Mouse (Mus musculus): ENCODE data around the gene Itga3. TPM values are rescaled to one million over a fixed set of nuclear protein-coding genes. Genes with fewer than 3 reads are reported as not detected.
A peak's percentile ranks its signal among the peaks of the same experiment; 100 is the strongest.

Itga3 gene
- polyA plus RNA-seq, 1 experiment from 2014 or later: 16.9 TPM

GRCm38 (mm10) chr11:95040491-95041138 is 36.0 kb downstream of the Itga3 start:
- peak overlapping the region; percentile 22 for H3K27ac ChIP-seq
- peaks cover 3% of the 10 kb centered on the region; the same call in 1 of the 2 replicates for H3K36me3 ChIP-seq (replicated peaks; ENCODE audit: control insufficient read depth, insufficient read depth)
- peak overlapping the region; percentile 71 for H3K4me2 ChIP-seq (replicated peaks)
- H3K4me1 ChIP-seq (replicated peaks; ENCODE audit: control insufficient read depth, insufficient read depth, low read length): peaks cover 14% of the 10 kb centered on the region; the same call in 1 of the 2 replicates
- peak overlapping the region; percentile 53 for H3K9ac ChIP-seq
- H3K9me3 ChIP-seq (ENCODE audit: control insufficient read depth, low read length): no peaks in the 10 kb centered on the region
- H3K27me3 ChIP-seq (ENCODE audit: control insufficient read depth, insufficient read depth, low read length): no peaks in the 10 kb centered on the region
- H3K4me3 ChIP-seq (replicated peaks; ENCODE audit: low read length): peak overlapping the region; percentile 48
- ATAC-seq (ENCODE audit: low FRiP score) (peak; percentile 15; the same call in 1 of the 2 replicates), DNase-seq (ENCODE audit: low spot score) (peak; percentile 48)
- 2% methylated on average over 20 of the region's 20 CpGs for WGBS

GRCm38 (mm10) chr11:95039766-95040165 is 36.8 kb downstream of the Itga3 start:
- Histone ChIP-seq H3K4me2 (replicated peaks) (peak overlapping the region; percentile 71), H3K4me1 (replicated peaks; ENCODE audit: control insufficient read depth, insufficient read depth, low read length) (peaks cover 14% of the 10 kb centered on the region; the same call in 1 of the 2 replicates), H3K27me3 (ENCODE audit: control insufficient read depth, insufficient read depth, low read length) (no peaks in the 10 kb centered on the region), H3K4me3 (replicated peaks; ENCODE audit: low read length) (peak overlapping the region; percentile 48; the same call in 1 of the 2 replicates), H3K27ac (no peak overlapping the region), H3K36me3 (replicated peaks; ENCODE audit: control insufficient read depth, insufficient read depth) (peaks cover 2% of the 10 kb centered on the region; the same call in 1 of the 2 replicates), H3K9ac (no peak overlapping the region), H3K9me3 (ENCODE audit: control insufficient read depth, low read length) (no peaks in the 10 kb centered on the region)
- no peak for DNase-seq (ENCODE audit: low spot score)
- 82% methylated on average over 4 of the region's 4 CpGs for WGBS
- no peak for ATAC-seq (ENCODE audit: low FRiP score)

- peaks cover 14% of the 10 kb centered on the region; the same call in 1 of the 2 replicates for H3K4me1 ChIP-seq (replicated peaks; ENCODE audit: control insufficient read depth, insufficient read depth, low read length)
- H3K36me3 ChIP-seq (replicated peaks; ENCODE audit: control insufficient read depth, insufficient read depth): no peaks in the 10 kb centered on the region; the same call in 1 of the 2 replicates
- no peaks in the 10 kb centered on the region for H3K27me3 ChIP-seq (ENCODE audit: control insufficient read depth, insufficient read depth, low read length)
- H3K4me2 ChIP-seq (replicated peaks): no peak overlapping the region
- no peaks in the 10 kb centered on the region for H3K9me3 ChIP-seq (ENCODE audit: control insufficient read depth, low read length)
- H3K27ac ChIP-seq: no peak overlapping the region
- H3K9ac ChIP-seq: no peak overlapping the region
- ATAC-seq (ENCODE audit: low FRiP score): no peak
- 80% methylated on average over 13 of the region's 13 CpGs for WGBS
- no peak overlapping the region for H3K4me3 ChIP-seq (replicated peaks; ENCODE audit: low read length)
- DNase-seq (ENCODE audit: low spot score): no peak
These were observed 37.6 kb downstream of the Itga3 start for GRCm38 (mm10) chr11:95038818-95039655.

GRCm38 (mm10) chr11:95038156-95038817 is 38.3 kb downstream of the Itga3 start:
- Histone ChIP-seq H3K9ac (no peak overlapping the region), H3K36me3 (replicated peaks; ENCODE audit: control insufficient read depth, insufficient read depth) (no peaks in the 10 kb centered on the region; the same call in 1 of the 2 replicates), H3K4me2 (replicated peaks) (no peak overlapping the region), H3K27ac (no peak overlapping the region), H3K9me3 (ENCODE audit: control insufficient read depth, low read length) (no peaks in the 10 kb centered on the region), H3K27me3 (ENCODE audit: control insufficient read depth, insufficient read depth, low read length) (no peaks in the 10 kb centered on the region), H3K4me3 (replicated peaks; ENCODE audit: low read length) (no peak overlapping the region), H3K4me1 (replicated peaks; ENCODE audit: control insufficient read depth, insufficient read depth, low read length) (peaks cover 14% of the 10 kb centered on the region; the same call in 1 of the 2 replicates)
- no peak for DNase-seq (ENCODE audit: low spot score)
- WGBS: 75% methylated on average over 14 of the region's 14 CpGs
- ATAC-seq (ENCODE audit: low FRiP score): no peak

GRCm38 (mm10) chr11:95037306-95037705 is 39.3 kb downstream of the Itga3 start:
- H3K9ac ChIP-seq: no peak overlapping the region
- 50% methylated on average over 6 of the region's 6 CpGs for WGBS
- no peak for DNase-seq (ENCODE audit: low spot score)

GRCm38 (mm10) chr11:95036521-95036920 is 40.1 kb downstream of the Itga3 start:
- no peak overlapping the region for H3K4me2 ChIP-seq (replicated peaks)
- H3K4me3 ChIP-seq (replicated peaks; ENCODE audit: low read length): no peak overlapping the region
- WGBS: 94% methylated on average over 5 of the region's 5 CpGs
- H3K27me3 ChIP-seq (ENCODE audit: control insufficient read depth, insufficient read depth, low read length): no peaks in the 10 kb centered on the region
- H3K4me1 ChIP-seq (replicated peaks; ENCODE audit: control insufficient read depth, insufficient read depth, low read length): peaks cover 9% of the 10 kb centered on the region; the same call in 1 of the 2 replicates
- no peak overlapping the region for H3K9ac ChIP-seq
- H3K27ac ChIP-seq: no peak overlapping the region
- ATAC-seq (ENCODE audit: low FRiP score) (no peak), DNase-seq (ENCODE audit: low spot score) (no peak)
- no peaks in the 10 kb centered on the region for H3K9me3 ChIP-seq (ENCODE audit: control insufficient read depth, low read length)
- peaks cover 3% of the 10 kb centered on the region; the same call in 1 of the 2 replicates for H3K36me3 ChIP-seq (replicated peaks; ENCODE audit: control insufficient read depth, insufficient read depth)

More at GRCm38 (mm10) chr11:95037306-95037705, 39.3 kb downstream of the Itga3 start:
- no peak overlapping the region for H3K4me2 ChIP-seq (replicated peaks)
- no peaks in the 10 kb centered on the region; the same call in 1 of the 2 replicates for H3K36me3 ChIP-seq (replicated peaks; ENCODE audit: control insufficient read depth, insufficient read depth)
- H3K4me1 ChIP-seq (replicated peaks; ENCODE audit: control insufficient read depth, insufficient read depth, low read length): peaks cover 14% of the 10 kb centered on the region; the same call in 1 of the 2 replicates
- H3K27me3 ChIP-seq (ENCODE audit: control insufficient read depth, insufficient read depth, low read length): no peaks in the 10 kb centered on the region
- no peak overlapping the region for H3K27ac ChIP-seq
- H3K9me3 ChIP-seq (ENCODE audit: control insufficient read depth, low read length): no peaks in the 10 kb centered on the region
- ATAC-seq (ENCODE audit: low FRiP score): no peak
- H3K4me3 ChIP-seq (replicated peaks; ENCODE audit: low read length): no peak overlapping the region

- Histone ChIP-seq H3K9me3 (ENCODE audit: control insufficient read depth, low read length) (no peaks in the 10 kb centered on the region), H3K27ac (no peak overlapping the region), H3K27me3 (ENCODE audit: control insufficient read depth, insufficient read depth, low read length) (no peaks in the 10 kb centered on the region), H3K4me3 (replicated peaks; ENCODE audit: low read length) (no peak overlapping the region), H3K4me2 (replicated peaks) (no peak overlapping the region), H3K9ac (no peak overlapping the region), H3K4me1 (replicated peaks; ENCODE audit: control insufficient read depth, insufficient read depth, low read length) (peaks cover 1% of the 10 kb centered on the region; the same call in 1 of the 2 replicates), H3K36me3 (replicated peaks; ENCODE audit: control insufficient read depth, insufficient read depth) (peaks cover 3% of the 10 kb centered on the region; the same call in 1 of the 2 replicates)
- ATAC-seq (ENCODE audit: low FRiP score) (no peak), DNase-seq (ENCODE audit: low spot score) (no peak)
- 74% methylated on average over 10 of the region's 10 CpGs for WGBS
These were observed 41.7 kb downstream of the Itga3 start for GRCm38 (mm10) chr11:95034902-95035301.

- no peak overlapping the region for H3K9ac ChIP-seq
- no peak for ATAC-seq (ENCODE audit: low FRiP score)
- no peaks in the 10 kb centered on the region for H3K27me3 ChIP-seq (ENCODE audit: control insufficient read depth, insufficient read depth, low read length)
- H3K4me1 ChIP-seq (replicated peaks; ENCODE audit: control insufficient read depth, insufficient read depth, low read length): no peaks in the 10 kb centered on the region
- no peak for DNase-seq (ENCODE audit: low spot score)
- no peak overlapping the region for H3K27ac ChIP-seq
- H3K4me2 ChIP-seq (replicated peaks): no peak overlapping the region
- H3K9me3 ChIP-seq (ENCODE audit: control insufficient read depth, low read length): no peaks in the 10 kb centered on the region
- WGBS: 78% methylated on average over 14 of the region's 14 CpGs
- H3K36me3 ChIP-seq (replicated peaks; ENCODE audit: control insufficient read depth, insufficient read depth): peaks cover 3% of the 10 kb centered on the region; the same call in 1 of the 2 replicates
- no peak overlapping the region for H3K4me3 ChIP-seq (replicated peaks; ENCODE audit: low read length)
These were observed 43.0 kb downstream of the Itga3 start for GRCm38 (mm10) chr11:95033617-95034016.
